Mouse (Mus musculus) heart, postnatal 10 days (tissue): ENCODE data around the gene Oip5. TPM values are rescaled to one million over a fixed set of nuclear protein-coding genes. Genes with fewer than 3 reads are reported as not detected.

Source experiments
- DNase-seq, 2 experiments: peaks; one replicate each; pipeline ENCODE4 v3.0.0; 2021
- intact Hi-C: fragments of 180-260 bp; cut with DNase I; formaldehyde crosslinking; loops from one replicate; pipeline ENCODE4 v1.15.1; 2025
- total RNA-seq, 2 experiments: library from RNA; stranded (reverse); gene quantifications; 2 replicates each; pipeline ENCODE4 v1.2.3; 2021

Oip5 gene
- total RNA-seq, 2 experiments from 2014 or later: 3.7 to 4.4 TPM

DNA sequence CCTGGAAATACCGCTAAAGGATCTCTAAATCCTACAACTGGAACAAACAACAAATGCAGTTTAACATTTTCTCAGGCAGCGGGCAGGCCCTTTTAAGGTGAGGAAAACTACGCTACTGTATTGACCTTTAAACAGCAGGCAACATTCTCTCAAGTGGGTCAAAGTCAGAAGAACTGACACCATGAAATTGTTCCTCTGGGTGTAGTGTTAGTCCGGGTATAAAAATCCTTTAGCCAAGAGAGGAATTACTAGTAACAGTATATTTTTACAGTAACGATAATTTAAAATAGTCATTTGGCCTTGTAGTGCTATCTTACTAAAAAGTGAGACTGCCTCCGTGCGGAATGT lies 24.5 kb downstream of the Oip5 start:
- intact Hi-C loops: loop anchor here (2.0 kb wide), 2 partner anchors 25 to 47 kb away; partner anchors contain the start of genes Chp1, Exd1, Nusap1 and Oip5

DNA sequence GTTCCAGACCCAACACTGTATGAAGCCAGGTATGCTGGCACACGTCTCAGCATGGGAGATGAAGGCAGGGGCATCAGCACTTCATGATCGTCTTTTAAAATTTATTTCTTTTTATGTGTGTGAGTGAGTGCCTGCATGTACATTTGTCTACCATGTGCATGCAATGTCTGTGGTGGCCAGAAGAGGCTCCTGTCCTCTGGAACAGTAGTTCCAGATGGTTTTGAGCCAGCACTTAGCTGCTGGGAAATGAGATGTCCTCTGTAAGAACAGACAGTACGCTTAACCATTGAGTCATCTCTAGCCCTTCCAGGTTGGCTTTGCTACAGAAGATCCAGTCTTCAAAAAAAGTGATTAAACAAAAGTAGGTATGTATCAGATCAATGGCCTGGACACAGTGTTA lies 27.0 kb downstream of the Oip5 start:
- DNase-seq: no peak
- intact Hi-C loops: no loop called here

More for the DNA sequence above, 24.5 kb downstream of the Oip5 start:
- DNase-seq: no peak

- intact Hi-C loops: loop anchor here (2.0 kb wide), 1 partner anchor 45 kb away; no protein-coding TSS in a partner anchor
These were observed 30.9 kb downstream of the Oip5 start for GRCm38 (mm10) chr2:119587383-119587782.

DNA sequence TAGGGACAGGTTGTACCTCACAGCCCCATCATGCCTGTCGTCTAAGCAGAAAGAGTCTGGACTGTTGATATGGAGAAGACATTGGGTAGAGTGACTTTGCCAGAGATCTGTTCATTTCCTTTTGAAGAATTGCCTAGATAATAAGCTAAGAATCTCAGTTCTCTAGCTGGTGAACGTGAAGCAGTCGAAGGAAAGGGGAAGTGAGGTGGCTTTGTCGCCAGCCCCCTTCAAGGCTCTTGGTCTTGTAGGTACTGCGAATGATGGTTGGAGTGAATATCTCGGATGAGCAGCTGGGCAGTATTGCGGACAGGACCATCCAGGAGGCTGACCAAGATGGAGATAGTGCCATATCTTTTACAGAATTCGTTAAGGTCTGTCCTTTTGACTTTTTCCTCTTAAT lies 34.0 kb downstream of the Oip5 start:
- intact Hi-C loops: no loop called here
- DNase-seq: no peak

More at GRCm38 (mm10) chr2:119587383-119587782, 30.9 kb downstream of the Oip5 start:
- DNase-seq: peak; percentile 41 to 70

GRCm38 (mm10) chr2:119583439-119583838 lies 34.8 kb downstream of the Oip5 start:
- intact Hi-C loops: no loop called here
- DNase-seq: no peak

DNA sequence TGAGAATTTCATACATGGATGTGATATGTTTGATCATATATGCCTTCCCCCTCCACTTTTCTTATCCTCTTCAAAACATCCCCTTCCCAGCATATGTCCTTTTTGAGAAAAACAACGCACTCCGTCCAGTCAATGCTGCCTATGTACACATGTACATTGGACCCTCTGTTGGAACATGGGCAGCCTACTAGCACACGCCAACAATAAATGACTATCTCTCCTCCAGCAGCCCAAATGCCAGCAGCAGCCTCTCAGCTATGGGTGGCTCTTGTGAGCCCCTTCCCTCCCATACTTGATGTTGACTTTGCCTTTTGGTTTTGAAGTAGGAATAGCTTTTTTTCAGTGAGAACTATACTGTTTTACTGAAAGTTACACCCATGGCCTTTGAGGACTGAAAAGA lies 36.7 kb downstream of the Oip5 start:
- intact Hi-C loops: no loop called here
- DNase-seq: no peak

DNA sequence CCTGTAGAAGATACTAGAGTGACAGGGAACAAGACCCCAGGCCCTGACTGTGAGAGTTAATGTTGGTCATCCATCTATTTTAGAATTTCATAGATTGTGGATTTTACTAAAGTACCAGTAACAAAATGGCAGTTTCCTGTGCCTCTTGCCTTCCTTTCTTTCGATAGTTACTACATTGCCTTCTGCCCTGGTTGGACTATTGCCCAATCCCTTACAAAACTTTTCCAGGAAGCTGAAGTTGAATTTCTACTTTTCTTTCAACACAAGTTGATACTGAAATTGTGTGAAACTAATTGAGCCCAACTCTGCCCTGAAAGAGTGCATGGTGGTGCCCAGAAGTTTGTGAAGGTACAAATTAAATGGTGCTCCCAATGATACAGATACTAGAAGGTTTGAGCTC lies 45.8 kb downstream of the Oip5 start:
- intact Hi-C loops: no loop called here
- no peak for DNase-seq

DNA sequence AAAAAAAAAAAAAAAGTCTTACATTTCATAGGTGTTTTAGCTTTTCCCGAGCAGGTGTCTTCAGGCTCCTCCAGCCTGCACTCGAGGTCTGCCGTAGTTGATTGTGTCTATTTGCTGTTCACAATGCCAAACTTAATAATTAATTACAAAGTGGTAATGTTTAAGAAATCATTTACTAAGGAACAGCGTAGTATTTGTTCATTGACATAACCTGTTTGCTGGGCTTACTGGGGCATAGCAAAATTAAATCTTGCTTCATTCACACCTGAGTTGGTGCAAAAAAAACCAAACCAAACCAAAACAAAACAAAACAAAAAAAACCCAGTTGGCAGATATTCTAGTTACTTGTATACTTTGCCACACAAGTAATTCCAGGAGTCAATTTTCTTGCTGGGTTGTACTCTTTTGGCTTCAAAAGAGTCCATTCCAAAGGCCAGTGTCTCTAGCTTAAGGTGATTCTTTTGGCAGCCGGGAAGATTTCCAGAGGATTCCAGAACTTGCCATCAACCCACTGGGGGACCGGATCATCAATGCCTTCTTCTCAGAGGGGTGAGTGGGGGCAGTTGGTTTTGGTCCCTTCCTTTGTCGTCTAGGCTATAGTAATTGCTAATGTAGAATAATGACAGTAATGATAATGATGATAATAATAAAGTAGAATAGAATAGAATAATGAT lies 52.0 kb downstream of the Oip5 start:
- intact Hi-C loops: no loop called here
- DNase-seq: no peak

- DNase-seq: no peak
- intact Hi-C loops: no loop called here
These were observed 53.0 kb downstream of the Oip5 start for GRCm38 (mm10) chr2:119565284-119565683.

- no peak for DNase-seq
- intact Hi-C loops: no loop called here
These were observed 56.5 kb downstream of the Oip5 start for GRCm38 (mm10) chr2:119561794-119562193.

Other genes with a start within 250 kb of the Oip5 start
- 10 to 100 TPM; 13.7 to 14.7 TPM for gene Ino80, start 140.8 kb downstream of the Oip5 start, total RNA-seq
- gene Exd1, start 70.8 kb downstream of the Oip5 start, total RNA-seq: under 1 TPM; 0.07 to 0.37 TPM
- gene Chp1, start 70.8 kb downstream of the Oip5 start, total RNA-seq: 100 to 1,000 TPM in 1 of 2 experiments, 10 to 100 TPM in 1; 97.5 to 100 TPM
- 10 to 100 TPM in 1 of 2 experiments, 1 to 10 TPM in 1; 8.8 to 11.4 TPM for gene Nusap1, start 171 bp downstream of the Oip5 start, total RNA-seq
- 10 to 100 TPM; 56.6 to 57.6 TPM for gene Ndufaf1, start 44.4 kb upstream of the Oip5 start, total RNA-seq
- 10 to 100 TPM; 24.6 to 27.3 TPM for gene Rtf1, start 56.6 kb upstream of the Oip5 start, total RNA-seq
- 1 to 10 TPM in 1 of 2 experiments, under 1 TPM in 1; 0.74 to 1.5 TPM for gene Itpka, start 123.9 kb upstream of the Oip5 start, total RNA-seq
- gene Ltk, start 142.0 kb upstream of the Oip5 start, total RNA-seq: under 1 TPM in 1 of 2 experiments, not detected in 1; 0.15 TPM
- 10 to 100 TPM; 13.7 to 14.4 TPM for gene Rpap1, start 169.1 kb upstream of the Oip5 start, total RNA-seq
- gene Tyro3, start 179.3 kb upstream of the Oip5 start, total RNA-seq: 1 to 10 TPM; 5.0 to 6.6 TPM